Mouse (Mus musculus) testis, adult 2 months (tissue): ENCODE data around the gene Gm10840.

Source experiments
- CTCF ChIP-seq: fragments of 200-500 bp; IDR thresholded peaks from 2 replicates; pipeline ENCODE4 v1.5.1; 2012; ENCODE audit warnings: low read depth, mild to moderate bottlenecking, inconsistent platforms, low read length, moderate library complexity; ENCODE audit not compliant: control insufficient read depth, insufficient read depth, insufficient replicate concordance
- POLR2A ChIP-seq: fragments of 200-500 bp; IDR thresholded peaks from 2 replicates; pipeline ENCODE4 v1.6.1; 2012; ENCODE audit warnings: low read depth, mild to moderate bottlenecking, inconsistent platforms, low read length, moderate library complexity; ENCODE audit not compliant: control insufficient read depth

DNA sequence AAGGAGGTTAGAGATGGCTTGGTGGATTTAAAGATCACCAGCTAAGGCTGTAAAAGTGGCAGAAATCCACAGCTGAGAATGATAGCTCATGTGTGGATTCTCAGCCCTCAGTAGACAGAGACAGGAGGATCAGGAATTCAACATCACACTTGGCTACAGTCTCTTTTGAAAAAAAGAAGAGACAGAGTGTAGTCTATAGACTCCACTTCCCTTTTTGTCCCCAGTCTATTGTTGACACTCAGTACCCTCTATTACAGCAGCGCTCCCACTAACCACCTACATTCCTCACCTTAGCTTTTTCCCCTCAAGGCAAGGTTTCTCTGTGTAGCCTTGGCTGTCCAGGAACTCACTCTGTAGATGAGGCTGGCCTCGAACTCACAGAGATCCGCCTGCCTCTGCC, 31.1 kb downstream of the Gm10840 start:
- TF ChIP-seq CTCF (no peak), POLR2A (no peak)
